Mouse (Mus musculus): ENCODE measurements around the gene Pik3r1.
A peak's percentile ranks its signal among the peaks of the same experiment; 100 is the strongest.

The Pik3r1 gene

DNA sequence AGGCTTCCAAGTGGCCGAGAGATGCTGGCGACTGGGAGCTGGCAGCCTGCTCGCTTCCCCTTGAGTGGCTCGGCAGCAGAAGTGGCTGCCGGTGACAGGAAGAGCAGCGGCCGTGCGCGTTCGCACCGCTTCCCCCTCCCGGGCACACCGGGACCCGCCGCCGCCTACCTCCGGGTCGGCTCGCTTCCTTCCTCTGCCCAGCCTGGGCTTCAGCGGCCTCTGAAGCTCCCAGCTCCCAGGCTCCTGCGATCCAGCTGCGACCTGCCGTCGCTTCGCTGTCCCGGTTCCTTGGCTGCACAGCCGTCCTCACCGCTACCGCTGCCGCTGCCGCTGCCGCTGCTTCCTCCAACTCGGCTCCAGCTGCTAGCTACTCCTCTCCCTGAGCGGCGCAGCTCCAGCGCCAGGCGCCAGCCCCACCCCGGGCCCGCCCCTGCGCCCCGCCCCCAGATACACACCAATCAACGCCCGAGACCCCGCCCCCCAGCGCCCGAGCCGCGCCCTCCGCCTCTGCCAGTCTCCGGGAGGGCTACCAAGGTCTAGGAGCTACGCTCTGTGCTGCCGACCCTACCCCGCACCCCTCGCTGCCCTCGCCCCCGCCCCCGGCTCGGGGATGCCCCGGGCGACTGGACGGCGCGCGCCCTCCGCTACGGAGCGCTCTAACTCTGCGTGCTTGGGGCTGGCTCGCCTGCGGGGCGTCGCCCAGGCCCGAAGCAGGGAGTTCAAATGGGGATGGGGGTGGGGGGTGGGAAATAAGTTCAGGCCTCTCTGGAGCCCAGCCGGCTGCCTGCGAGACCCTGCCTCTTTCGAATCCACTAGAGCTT lies at the start of gene Pik3r1:
Gene Pik3r1, minus strand, starts transcription at position 409 of the 821 bp plus-strand sequence.
- peak; percentile 96 for DNase-seq (ENCODE audit: low spot score)

DNA sequence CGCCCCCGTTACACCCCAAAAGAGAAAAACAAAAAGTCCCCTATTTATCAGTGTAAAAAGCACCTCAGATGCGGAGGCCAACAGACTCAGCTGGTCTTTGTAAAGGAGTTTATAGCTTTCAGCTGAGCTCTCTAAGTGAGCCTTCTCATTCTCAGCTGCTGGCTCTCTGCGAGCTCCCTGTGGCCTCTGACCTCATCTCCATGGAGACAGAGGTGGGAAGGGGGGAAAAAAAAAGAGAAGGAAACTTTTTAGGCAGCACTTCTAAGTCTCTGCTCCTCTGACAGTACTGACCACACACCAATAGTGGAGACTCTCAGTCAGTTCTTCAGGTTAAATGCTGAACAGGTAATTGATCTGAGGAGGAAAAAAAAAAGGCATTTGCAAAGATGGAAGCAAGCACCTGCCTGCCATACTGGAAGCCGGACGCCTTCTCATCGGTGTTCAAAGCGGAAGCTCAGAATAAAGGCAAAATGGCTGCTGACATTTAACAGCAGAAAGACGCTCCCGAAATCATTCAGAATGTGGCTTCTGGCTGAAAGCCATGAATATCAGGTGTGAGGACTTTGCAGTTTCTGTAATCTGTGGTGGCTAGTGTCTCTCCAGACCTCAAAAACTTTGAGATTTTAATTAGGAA lies 45.4 kb upstream of the Pik3r1 start:
- DNase-seq (ENCODE audit: low spot score) = peak; percentile 21

DNA sequence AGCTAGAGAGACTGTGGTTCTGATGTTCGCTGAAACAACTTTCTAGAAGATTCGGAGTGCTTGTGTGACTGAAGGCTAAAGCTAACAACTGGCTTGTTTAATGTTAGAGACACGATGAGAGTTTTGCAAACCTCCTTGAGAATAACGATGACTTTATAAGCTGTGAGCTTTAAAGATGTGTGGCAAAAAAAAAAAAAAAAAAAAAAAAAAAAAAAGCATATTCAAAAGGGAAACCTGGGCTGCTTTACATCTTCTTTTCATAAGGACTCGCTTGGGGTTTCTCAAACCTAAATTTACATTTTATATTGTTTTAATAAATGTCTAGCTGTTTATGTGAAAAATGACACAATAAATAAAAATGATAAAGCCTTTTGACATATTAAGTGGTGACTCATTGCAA lies 44.3 kb upstream of the Pik3r1 start:
- no peak for DNase-seq (ENCODE audit: low spot score)

DNA sequence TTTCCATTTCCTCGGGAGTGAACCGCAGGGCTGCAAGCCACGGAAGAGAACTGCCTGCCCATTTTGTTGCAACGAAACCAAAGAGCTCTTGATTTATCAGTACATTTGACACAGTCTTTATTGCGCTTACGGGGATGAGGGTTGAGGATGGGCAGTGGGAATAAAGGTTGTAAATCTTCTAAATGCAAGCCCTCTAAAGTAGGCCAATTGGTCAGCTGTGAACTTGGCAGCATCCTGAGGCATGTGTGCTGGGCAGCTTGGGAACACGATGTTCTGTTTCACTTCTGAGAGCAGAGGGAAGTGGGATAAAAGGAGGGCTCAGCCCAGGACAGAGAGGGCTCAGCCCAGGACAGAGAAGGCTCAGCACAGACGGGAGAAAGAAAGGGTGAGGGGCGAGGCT lies 43.9 kb upstream of the Pik3r1 start:
- DNase-seq (ENCODE audit: low spot score) = peak; percentile 17

DNA sequence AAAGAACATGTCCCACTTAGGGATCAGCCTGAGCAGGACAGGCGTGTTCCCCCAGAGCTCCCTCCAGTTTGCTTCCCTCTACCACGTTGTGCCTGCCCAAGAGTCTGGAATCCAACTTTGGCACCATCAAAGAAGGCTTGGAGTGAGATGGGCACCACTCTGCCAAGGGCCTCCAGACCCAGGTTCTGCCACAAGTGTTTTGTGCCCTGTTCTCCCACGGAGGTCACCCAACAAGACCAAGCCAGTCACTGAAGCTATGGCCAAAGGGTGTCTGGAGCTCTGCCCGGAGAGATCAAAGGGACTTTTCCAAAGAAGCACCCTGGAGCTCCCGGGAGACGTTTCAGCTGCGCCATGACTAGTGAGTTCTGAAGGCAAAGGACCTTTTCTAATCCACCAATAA lies 42.6 kb upstream of the Pik3r1 start:
- no peak for DNase-seq (ENCODE audit: low spot score)

DNA sequence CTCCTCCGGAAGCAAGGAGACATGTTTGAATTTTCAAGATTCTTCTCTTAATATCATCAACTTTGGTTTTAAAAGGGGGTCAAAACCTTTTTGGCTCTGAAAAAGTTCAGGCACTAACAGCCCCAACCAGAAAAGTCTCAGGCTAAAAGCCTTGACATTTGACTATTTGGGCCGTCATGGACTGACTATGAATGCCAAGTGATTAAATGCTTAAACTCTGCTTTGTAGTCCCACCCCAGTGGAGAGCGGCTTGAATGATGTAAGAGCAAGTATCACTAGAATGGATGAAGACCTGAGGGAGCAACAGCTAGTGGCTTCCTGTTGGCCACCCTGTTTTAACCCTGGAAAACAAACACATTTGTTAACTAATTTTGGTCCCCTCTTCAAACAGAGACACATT lies 41.8 kb upstream of the Pik3r1 start:
- DNase-seq (ENCODE audit: low spot score) = no peak

DNA sequence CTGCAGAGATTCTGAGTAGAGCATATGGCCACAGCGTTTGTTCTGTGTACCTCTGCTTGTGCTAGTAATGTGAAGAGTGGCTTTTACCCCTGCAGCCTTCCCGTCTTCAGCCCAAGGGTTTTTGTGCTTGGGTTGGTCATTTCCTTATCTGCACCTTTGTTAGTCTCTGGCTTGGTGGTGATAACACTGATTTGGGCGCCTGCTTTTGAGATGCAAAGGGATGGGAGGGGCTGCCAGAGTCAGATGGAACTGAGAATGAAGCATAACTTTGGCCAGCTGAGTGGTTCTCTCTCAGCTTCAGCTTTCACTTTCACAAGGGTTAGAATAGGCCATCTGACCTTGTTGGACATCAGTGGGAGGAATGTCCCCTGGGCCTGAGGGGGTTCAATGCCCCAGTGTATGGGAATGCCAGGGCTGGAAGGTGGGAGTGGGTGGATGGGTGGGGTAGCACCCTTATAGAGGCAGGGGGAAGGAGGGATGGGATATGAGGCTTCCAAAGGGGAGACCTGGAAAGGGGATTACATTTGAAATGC lies 37.6 kb upstream of the Pik3r1 start:
- no peak for DNase-seq (ENCODE audit: low spot score)

DNA sequence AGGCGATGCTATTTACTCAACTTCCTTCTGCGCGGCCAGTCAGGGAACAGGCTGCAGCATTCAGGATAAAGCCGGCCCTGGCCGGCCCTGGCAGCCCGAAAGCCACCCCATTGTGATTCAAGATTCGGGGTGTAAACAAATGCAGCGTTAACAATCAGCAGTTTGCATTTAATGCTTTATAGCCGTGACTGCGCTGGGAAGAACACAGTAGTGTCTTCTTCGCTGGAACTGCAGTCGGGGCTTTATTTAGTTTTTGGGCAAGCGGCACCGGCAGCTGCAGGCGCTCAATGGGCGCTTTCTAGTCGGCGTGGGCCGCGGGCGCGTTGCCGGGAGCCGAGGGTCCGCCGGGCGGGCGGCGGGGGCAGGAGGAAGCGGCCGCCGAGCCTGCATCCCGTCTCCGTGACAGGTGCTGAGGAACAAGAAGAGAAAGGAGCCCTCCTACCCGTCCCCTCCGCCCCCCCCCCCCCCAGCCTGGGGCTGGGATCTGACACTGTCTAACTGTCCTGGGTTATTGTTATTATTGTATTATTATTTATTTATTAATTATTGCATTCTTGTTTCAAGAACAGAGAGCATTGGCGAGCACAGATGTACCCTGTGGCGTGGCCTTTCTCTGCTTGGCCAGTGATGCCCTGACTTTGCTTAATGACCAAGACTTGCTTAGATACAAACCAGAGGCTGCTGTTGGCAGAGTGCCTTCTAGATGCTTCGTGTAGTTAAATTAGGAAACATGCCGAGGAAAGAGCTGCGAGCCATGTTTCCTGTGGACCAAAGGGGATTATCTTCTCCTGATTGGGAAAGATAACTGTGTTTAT lies 33.6 kb upstream of the Pik3r1 start:
- DNase-seq (ENCODE audit: low spot score) = peak; percentile 45

DNA sequence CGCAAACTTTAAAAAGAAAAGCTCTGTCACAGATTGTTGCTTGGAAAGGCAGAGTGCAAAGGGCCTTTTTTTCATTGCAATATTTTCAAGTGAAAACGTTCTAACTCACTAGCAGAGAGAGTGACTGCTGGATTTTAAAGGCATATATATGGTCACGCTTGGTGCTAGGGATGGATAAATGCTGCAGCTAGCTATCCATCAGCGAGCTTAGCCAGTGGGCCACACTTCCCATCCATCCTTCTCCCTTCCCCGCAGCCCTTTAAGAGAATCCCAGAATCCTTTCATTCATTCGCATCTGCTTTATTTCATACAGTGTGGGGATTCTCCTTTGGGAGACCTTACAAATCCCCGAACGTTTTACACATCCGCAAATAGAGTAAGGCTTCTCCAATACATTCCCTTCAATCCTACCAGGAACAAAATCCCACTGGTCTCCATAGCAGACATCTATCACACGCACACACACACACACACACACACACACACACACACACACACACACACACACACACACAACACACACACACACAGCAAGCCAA lies 32.9 kb upstream of the Pik3r1 start:
- no peak for DNase-seq (ENCODE audit: low spot score)

DNA sequence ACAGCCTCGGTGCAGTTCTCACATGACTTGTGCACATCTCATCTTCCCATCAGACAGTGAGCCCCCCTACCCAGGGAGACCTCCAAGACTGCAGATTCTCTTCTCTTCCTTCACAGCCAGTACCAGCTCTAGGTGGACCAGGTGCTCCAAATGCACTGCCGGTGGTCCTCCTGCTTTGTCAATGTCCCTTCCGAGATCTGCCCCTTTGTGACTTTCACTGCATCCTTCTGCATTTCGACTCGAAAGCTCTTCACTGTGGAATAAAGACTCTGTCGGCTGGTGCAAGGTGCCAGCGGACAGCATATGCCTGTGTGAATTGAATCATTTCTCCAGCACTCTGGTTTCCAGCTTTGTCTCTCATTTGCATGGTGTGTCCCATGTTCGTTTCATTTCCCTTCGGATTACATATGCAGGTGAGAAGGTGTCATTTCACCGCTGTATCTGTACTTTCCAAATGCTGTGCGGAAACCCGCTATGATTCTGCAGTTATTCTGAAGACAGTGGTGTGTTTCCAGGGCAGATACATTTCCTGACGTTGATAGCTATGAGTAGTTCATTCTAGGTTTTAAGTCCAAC lies 32.1 kb upstream of the Pik3r1 start:
- DNase-seq (ENCODE audit: low spot score) = no peak

DNA sequence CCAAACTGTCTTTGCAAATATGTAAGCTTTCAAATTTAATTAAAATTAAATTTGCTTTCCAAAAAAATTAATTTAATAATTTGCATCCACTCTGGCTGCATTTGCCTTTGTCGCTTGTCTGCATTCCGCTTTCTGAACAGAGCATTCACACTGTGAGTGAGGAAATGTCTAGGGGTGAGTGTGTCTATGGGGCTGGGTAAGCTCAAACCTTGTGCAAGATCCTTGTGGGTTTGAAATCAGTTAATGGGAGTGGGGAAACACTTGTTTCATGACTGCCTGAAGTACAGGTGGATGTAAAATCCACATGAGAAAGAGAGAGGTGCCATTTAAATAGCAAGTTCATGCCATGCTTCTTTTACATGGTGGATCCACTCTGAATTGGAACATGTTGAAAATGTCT lies 31.3 kb upstream of the Pik3r1 start:
- no peak for DNase-seq (ENCODE audit: low spot score)

DNA sequence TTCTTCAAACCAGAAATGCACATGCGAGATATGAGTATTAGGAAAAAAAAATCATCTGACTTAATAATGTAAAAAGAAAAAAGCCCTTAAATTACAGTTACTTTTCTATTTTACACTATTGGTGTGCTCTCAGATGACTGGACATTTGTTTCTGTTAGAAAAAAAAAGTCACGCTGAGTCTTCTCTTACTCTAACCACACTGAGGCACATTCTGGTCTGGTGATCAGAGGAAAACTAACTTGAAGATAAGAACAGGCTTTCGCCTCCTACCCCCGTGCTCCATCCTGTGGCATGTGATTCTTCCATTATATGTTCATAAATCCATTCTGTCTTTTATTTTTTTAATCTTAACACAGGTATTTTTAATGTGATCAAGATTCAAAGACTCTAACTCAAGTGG lies 30.5 kb upstream of the Pik3r1 start:
- no peak for DNase-seq (ENCODE audit: low spot score)

DNA sequence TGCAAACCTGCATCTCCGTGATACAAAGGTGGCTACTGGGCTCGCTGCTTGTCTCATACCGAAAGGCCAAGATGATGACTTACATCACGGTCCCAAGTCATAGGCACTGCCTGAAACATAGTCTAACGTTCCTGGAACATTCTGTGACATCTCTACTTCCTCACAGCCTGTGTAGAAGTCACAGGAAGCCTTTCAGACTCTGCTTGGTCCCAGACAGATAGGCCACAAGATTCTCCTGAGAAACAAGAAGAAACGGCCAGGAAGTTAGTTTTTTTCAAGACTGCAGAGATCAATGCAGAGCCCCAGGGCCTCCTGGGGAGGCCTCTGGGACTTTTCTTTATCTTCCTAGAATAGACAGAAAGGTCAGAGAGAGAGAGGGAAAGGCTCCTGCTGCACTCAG lies 29.0 kb upstream of the Pik3r1 start:
- no peak for DNase-seq (ENCODE audit: low spot score)

DNA sequence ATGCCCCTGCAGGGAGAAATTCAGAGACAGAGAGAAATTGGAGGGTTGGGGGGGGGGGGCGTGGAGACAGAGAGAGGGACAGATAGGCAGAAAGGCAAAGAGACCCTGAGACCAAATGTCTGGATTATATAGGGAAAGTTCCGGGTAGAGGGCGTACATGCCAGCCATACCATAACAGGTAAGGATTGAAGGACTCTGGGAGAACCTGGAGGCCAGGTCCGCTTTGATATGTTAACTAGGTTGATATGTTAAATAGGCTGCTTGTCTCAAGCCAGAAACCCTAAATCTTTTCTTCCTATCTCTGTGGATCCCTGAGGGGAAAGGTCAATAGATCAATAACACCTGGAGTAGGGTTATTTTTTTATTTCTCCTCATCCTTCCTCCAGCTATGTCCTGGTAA lies 17.7 kb upstream of the Pik3r1 start:
- no peak for DNase-seq (ENCODE audit: low spot score)

DNA sequence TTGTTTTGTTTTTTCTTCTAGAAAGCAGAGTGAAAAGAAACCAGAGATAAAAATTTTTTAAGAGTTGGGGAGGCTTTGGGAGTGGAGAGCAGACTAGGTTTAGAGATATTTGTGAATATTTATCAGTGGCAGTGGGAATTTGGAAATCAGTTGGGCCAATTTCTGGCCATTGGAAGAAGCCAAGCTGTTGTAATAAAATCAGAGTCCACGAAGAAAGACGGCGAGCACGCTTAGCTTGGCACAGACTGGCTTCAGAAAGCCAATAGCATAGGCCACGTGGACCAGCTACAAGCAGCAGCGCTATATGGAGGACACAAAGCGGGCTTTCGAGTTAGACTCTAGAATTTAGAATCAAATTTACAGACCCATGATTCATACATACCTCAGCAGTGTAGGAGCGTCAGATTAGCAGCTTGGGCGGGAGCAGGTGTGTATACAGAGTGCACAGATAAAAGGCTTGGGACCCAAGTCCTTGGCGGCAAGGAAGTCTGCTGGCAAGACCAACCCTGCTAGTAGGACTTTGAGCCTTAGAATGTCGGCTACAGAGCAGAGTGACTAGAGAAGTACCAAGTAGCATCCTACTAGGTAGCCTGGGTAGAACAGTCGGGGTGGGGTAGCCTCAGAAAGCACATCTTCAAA lies 16.8 kb upstream of the Pik3r1 start:
- no peak for DNase-seq (ENCODE audit: low spot score)

DNA sequence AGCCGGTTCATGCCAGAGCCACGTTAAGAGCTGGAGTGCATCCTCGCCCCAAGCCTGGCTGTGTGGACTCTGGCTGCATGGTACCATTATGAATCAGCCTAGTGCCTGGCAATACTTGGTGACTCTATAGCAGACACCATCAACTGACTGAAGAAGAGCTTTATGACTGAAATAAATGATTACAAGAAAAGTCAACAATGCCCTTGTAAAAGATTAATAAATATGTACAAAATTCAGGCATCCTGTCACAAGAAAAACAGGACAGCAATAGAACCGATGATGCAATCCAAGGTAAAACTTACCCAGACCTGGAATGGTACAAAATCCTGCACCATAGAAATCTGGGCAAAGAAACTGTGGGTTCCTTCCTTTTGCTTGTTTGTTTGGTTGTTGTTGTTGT lies 11.0 kb upstream of the Pik3r1 start:
- no peak for DNase-seq (ENCODE audit: low spot score)

DNA sequence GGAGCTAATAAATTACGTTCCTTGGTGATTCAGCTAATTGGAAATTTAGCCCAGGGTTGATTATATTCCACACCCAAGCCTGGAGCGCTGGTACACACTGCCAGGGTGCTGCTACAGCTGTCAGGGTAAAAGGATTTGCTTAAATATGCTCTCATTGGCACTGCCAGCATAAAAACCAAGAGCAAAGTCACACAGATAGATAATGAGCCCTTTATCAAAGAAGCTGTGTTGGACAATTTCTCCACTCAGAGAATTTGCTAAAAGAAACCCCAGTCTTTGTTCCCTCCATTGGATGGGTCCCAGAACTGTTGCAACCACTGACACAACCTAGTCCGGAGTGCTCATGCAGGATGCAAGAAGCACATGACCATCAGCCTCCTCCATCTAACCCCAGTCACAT lies 9.8 kb upstream of the Pik3r1 start:
- no peak for DNase-seq (ENCODE audit: low spot score)

DNA sequence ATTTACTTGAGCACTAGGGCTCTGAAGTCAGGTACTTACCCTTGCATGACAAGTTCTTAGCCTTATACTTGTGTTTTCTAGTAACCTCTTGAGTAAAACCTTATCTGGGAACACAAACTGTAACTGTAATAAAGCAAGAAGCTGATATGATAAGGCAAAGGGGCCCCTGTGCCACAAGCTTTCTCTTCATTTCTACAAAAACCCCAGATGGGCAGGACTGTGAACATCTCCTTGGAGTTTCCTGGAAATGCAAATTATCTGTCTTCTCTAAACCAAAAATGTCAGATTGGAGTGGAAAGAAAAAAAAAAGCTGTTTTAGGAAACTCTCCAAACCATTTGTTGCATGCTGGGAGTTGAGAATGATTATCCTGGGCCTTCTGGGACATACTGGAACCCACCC lies 3.1 kb upstream of the Pik3r1 start:
- no peak for DNase-seq (ENCODE audit: low spot score)

DNA sequence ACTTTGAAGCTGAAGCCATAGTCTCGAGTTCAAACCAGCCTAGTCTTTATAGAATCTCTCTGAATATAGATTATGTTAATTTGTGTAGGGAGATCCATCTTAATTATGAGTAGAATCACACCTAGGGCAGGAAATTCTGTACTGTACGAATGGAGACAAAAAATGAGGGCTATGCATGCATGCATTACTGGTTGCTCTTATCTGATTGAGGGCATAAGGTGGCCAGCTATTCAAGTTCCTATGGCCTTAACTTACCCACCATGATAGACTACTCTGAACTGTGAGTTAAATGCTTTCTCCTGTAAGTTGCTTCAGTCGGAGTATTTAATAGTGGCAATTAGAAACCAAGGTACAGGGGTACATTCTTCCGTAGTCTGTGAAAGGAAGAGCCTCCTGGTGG lies 1.9 kb upstream of the Pik3r1 start:
- no peak for DNase-seq (ENCODE audit: low spot score)

DNA sequence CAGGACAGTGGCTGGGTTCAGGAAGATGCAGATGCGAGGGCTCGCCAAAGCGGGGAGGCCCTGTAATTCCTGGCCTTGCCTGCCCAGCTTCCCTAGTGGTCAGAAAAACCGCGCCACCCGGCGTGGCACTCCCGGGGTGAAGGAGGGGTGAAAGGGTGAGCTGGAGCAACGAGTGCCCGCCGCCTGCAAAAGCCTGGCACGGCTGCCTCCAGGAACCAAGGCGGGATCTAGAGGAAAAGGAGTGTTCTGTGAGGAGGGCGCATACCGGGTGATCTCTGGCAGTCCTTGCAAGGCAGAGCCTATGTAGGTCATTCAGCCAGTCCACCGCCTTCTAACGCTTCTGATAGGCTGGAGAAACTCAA lies 594 bp upstream of the Pik3r1 start:
- peak; percentile 63 for DNase-seq (ENCODE audit: low spot score)

DNA sequence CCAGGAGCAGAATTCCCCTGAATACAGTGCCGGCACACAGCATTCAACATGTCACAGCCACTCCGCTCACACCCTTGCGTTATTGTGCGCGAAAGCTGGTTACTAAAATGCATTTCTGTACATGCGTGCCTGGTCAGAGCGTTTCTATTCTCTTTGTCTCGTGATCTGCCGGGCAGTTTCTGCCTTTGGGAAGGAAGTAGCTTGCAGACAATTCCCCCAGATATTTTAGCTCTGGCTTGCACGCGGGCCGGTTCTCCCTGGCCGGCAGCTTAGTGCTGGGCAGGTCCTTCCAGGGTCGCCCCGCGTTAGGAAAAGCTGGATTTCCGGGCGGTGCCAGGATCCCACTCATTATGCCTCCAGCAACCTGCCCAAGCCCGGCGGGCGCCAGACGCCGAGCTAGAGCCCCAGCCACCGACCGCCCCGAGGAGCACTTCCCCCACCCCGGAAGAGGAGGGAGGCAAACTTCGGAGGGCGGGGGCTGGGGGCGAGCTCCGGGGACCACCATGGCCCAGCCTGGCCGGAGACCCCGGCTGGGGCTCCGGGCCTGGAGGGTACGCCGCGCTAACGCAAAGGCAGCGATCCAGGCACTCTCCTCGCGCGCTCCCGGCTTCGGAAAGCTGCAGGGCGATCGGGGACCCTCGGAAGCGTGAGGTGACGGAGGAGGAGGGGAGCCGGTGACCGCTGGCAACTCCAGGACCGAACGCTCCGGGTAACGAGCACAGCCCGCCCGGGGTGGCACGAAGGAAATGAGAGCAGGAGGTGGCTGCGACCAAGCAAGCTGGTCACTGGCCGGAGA lies 806 bp downstream of the Pik3r1 start:
- DNase-seq (ENCODE audit: low spot score) = peak; percentile 48

All from urinary bladder, postnatal 25 days (tissue).